Mouse (Mus musculus) ES-Bruce4 (cell line): ENCODE results near the gene Tmem260.

ENCODE experiments used
- CTCF ChIP-seq: IDR thresholded peaks from one replicate; pipeline ENCODE4 v1.8.1; 2011; ENCODE audit warnings: low read depth, low read length
- EP300 ChIP-seq: IDR thresholded peaks from 2 replicates; pipeline ENCODE4 v1.6.1; 2011; ENCODE audit warnings: low read depth, low read length; ENCODE audit not compliant: insufficient read depth
- POLR2A ChIP-seq: IDR thresholded peaks from one replicate; pipeline ENCODE4 v1.8.1; 2011; ENCODE audit warnings: low read length; ENCODE audit not compliant: insufficient read depth

DNA sequence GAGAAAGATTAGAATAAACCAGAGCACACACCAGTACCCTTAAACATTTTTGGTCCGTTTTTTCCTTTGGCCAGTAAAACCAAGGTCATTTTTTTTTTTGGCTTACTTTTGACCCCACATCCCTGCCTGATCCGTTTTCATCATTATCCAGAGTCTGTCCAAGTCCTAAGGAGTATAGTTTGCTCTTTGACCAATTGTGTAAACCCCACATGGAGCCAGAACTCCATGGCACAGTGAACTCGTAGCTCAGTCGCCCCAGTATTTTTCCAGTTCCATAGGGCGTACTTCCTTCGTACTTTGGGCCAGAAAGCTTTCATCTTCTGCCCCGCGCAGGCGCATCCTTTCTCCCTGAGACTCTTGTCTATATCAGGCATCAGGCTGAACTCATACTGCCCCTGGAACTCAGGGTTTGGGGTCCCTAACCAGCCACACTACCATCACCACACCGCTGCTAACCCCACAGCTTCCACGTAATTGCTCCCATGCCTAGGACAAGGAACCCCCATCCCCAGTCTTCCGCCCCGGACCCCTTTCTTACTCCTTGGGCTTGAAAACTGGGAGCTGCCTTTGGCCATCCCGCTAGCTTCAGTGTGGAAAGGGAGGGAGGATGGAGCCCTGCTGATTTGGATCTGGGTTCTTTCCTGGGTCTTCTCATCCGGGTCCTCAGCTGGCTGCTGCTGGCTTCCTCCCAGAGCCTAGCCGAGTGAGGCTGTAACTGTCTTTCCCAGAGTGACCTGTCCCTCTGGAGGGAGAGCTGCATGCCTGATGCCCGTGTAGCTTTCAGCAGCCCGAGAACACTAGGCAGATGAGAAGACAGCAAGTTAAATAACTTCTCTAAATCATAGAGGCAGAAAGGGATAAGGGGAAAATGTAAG is 58.0 kb downstream of the Tmem260 start:
- TF ChIP-seq POLR2A: no peak
- no peak for TF ChIP-seq CTCF
- TF ChIP-seq EP300: no peak
